Mouse (Mus musculus): Measurements from ENCODE around the gene Mpzl1. TPM values are rescaled to one million over a fixed set of nuclear protein-coding genes. Genes with fewer than 3 reads are reported as not detected.
A peak's percentile ranks its signal among the peaks of the same experiment; 100 is the strongest.
"Not testable (repeated sequence)": the region's sequence is repeated elsewhere in the genome, so short reads cannot be mapped to it uniquely, and the experiment has no call there.

Gene Mpzl1
- 10 to 100 TPM; 34.6 to 46.9 TPM for total RNA-seq (2021)
- long read RNA-seq, experiment 1, transcript Mpzl1-202 (6 exons, 2,285 nt), result major isoform, 68 of 91 reads
- long read RNA-seq, experiment 1, transcript Mpzl1-201 (5 exons, 2,171 nt), result minor isoform, 14 of 91 reads
- long read RNA-seq, experiment 1, partial matches to known transcripts, result 3 of 91 reads
- long read RNA-seq, experiment 1, other reads (novel, unspliced or antisense), result 6 of 91 reads
- long read RNA-seq, experiment 2, transcript Mpzl1-201 (5 exons, 2,171 nt), result minor isoform, 15 of 85 reads
- long read RNA-seq, experiment 2, transcript Mpzl1-202 (6 exons, 2,285 nt), result major isoform, 56 of 85 reads
- long read RNA-seq, experiment 2, partial matches to known transcripts, result 5 of 85 reads
- long read RNA-seq, experiment 2, other reads (novel, unspliced or antisense), result 8 of 85 reads

DNA sequence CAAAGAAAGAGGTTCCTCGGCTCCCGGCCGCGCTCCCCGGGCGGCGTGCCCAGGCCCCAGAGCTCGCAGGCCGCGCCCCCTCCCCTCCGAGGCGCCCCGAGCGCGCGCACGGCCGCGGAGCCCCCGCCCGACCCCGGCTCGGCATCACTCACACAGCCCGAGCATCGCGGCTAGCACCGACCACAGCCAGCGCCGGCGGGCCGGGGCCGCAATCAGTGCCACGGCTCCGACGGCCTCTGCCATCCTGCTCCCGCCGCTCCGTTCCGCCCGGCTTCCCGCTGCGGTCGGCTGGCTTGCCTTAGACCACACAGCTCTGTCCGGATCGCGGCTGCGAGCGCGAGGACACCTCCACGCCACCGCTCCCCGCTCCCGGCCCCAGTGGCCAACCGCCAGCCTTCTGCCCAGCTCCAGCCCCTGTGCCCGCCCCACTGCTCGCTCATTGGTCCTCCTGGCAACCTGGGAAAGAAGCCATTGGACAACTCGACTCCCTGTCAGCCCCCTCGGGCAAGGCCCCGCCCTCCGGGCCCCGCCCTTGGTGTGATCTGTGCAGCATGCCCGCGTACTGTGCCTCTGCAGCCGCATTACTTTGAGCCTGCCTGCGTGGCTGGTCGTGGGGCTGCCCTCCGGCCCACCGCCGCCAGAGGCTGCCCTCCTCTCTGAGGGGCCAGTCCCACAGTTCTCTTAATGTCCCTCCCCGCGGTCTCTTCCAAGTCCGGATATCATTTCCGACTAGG is at the start of gene Mpzl1:
Mpzl1 (minus strand) TSS at position 388 of the 734 bp plus-strand sequence.
- peak; percentile 99 for DNase-seq

- DNase-seq, result no peak
Measured at GRCm38 (mm10) chr1:165682056-165682853, 47.9 kb upstream of the Mpzl1 start.

DNA sequence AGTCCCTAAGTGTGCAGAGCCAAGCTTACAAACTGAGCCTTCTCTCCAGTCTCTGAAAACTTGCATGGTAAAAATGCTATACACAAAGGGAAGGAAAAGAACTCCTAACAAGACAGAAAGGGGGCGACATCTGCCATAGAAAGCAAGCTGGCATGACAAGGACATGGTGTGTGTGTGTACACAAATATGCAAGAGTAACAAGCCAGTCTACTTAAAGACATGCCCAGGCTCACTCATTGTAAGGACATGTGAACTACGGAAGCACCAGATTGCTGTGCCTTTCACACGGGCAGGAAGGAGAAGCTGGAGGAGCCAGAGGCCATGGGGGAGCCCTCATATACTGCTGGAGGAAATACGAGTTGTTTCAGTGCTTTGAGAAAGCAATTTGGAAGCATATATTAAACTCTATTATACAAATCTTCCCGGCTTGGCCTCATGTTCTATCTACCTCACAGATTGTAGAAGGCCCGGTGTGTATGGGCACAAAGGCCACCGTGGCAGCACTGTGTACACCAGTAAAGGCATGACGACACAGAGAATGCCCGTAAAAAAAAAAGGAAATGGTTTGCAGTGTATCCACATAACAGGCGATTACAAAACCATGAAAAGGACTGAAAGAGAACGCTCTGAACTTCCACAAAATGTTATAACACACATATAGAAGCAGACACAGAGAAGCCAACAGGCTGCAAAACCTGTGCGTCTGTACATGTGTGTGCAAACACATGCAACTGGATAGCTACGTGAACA is 46.9 kb upstream of the Mpzl1 start:
- no peak for DNase-seq

DNA sequence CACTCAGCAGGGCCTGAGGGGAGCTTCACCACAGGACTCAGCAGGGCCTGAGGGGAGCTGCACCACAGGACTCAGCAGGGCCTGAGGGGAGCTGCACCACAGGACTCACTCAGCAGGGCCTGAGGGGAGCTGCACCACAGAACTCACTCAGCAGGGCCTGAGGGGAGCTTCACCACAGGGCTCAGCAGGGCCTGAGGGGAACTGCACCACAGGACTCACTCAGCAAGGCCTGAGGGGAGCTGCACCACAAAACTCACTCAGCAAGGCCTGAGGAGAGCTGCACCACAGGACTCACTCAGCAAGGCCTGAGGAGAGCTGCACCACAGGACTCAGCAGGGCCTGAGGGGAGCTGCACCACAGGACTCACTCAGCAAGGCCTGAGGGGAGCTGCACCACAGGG is 45.7 kb upstream of the Mpzl1 start:
- DNase-seq, result not testable (repeated sequence)

DNA sequence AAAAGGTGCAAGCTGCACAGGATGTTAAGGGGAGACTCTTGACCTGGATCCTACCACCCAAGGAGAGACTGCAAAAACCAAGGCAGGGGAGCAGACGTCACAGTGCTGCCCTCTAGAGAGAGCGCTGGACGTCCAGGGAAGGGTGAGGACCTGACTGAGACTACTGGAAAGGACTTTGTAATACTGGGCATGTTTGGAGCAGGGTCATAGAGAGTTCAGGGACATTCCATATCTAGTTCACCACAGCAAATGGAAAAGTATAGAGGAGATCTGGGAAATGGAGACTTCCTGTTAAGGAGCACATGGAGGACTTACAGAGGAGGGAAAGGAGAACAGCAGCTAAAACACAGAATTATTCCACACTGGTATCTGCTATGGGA is 45.3 kb upstream of the Mpzl1 start:
- no peak for DNase-seq

DNA sequence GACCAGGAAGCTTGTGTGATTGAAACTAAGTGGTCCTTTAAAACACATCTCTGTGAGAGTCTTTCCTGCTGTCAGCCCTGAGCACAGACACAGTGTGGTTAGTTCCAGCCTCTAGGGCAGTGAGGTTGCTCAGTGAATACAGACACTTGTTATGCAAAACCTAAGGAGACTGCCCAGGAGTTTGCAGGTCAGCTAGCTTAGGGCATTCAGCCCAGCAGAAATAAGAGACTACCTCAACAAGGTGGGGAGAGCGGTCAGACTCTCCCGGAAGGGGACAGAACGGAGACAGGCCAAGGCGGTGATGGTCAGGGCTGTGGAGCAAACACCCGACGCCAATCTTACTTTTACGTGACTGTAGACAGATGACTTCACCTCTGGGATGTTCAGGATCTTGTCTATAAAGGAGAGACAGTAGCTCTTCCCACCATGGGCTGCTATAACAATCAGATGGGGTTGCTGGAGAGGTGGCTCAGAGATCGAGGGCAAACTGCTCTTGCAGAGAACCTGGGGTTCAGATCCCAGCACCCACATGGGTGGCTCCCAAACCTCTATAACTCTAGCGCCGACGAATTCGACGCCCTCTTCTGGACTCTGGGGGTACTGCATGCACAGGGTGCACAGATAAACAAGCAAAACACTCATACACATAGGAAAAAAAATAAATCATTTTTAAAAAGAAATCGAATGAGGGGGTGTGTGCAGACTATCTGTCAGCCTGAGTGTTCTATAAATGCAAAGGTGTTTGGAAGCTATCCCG is 44.7 kb upstream of the Mpzl1 start:
- no peak for DNase-seq

DNA sequence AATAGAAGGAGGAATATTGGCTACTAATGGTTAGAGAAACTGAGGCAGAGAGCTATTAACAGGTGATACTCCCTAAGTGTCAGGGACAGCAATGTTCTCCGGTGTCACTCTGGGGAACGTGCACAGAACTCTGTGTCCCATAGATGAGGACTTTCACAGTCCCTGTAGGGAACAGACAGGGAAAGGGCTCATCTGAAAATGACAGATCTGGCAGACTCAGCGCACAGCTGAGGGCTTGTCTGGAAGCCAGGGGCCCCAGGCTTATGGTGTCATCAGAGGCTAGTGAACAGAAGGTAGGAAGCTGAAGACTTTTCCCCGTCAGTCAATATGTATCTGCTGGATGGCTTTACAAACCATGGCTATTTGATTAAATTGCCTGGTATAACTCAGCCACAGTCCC is 43.2 kb upstream of the Mpzl1 start:
- DNase-seq, result peak; percentile 44

DNA sequence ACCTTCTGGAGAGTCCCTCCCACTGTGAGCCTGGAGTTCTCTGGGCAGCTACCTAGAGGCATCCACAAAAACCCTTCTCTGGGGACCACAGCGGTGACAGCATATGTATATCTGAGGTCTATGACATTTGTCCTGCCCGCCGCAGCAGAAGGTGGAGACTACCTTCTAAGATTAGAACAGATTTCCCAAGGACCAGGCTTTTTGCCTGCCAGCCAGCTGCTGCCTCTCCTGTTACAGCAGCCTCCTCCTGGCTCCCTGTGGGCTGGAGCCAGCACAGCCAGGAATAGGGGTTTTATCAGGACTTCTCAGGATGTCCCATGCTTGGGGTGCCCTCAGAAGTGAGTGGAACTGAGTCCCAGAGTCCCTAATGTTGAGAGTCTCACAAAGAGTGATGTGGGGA is 42.7 kb upstream of the Mpzl1 start:
- DNase-seq, result peak; percentile 31

- no peak for DNase-seq
Measured at GRCm38 (mm10) chr1:165675167-165675566, 40.8 kb upstream of the Mpzl1 start.

DNA sequence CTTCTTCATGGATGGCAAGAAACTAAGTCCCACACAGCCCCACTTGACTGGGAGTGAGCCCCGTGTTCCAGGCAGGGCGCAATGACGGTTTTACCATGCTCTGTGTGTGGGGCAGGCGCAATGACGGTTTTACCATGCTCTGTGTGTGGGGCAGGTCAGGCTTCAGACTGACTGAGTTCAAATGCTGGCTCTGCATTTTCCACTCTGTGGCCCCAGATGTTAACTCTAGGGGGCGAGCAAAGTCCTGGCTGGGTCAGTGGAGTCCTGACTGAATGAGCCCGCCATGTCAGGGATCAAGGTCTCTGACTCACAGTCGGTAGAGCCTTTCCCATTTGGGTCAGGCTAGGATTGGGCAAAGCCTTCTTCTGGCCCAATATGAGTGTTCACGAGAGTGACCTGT is 38.0 kb upstream of the Mpzl1 start:
- no peak for DNase-seq

DNA sequence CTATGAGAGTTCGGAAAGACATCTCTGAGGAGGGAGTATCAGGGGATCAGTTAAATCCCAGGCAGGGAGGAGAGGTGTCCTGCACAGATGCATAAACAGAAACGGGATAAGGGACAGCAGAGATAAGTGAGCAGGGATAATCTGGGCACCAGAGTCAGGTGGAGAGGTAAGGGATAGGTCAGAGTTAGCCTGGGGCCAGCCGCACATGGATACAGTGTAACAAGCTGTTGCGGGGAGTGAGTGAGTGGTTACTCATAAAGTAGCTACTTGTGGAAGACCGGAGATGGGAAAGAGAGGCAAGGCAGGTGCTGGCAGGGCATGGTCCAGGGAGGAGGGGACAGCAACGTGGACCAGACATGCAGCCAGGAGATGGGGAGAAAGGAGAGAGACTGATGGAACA is 35.7 kb upstream of the Mpzl1 start:
- DNase-seq, result no peak

DNA sequence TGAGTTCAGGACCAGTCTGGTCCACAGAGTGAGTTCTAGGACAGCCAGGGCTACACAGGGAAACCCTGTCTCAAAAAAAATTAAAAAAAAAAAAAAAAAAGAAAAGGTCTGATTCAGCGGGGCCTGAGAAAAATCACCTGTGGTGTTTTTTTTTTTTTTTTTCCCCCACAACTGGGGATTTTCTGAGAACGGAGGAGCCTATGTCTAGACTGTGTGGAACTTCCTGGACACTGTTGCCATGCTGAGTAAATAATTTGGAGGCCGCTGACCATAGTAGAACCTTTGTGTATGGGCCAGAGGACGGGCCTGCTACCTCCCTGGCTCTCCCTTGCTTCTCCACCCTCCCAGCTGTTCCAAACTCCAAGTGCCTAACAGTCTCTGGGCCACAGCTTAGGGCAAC is 34.6 kb upstream of the Mpzl1 start:
- DNase-seq, result no peak

- DNase-seq, result peak; percentile 62
Measured at GRCm38 (mm10) chr1:165667380-165667779, 33.0 kb upstream of the Mpzl1 start.

- no peak for DNase-seq
Measured at GRCm38 (mm10) chr1:165666944-165667343, 32.6 kb upstream of the Mpzl1 start.

DNA sequence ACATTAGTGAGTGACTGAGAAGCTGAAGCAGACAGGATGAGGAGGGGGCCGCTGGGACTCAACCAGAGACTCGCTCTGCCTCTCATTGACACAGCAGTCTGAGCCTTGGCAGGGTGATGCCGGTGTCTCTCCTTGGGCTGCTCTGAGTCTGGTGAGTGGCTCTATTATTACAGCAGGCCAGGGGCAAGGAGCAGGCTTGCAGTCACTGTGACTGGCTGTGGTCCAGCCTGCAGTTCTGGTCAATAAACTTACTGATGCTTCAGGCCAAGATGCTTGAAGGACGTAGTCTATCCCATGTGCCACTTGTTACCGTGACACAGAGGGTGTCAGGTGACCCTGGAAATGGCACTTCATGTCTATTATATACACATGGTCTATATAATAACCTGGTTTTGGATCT is 31.4 kb upstream of the Mpzl1 start:
- no peak for DNase-seq

DNA sequence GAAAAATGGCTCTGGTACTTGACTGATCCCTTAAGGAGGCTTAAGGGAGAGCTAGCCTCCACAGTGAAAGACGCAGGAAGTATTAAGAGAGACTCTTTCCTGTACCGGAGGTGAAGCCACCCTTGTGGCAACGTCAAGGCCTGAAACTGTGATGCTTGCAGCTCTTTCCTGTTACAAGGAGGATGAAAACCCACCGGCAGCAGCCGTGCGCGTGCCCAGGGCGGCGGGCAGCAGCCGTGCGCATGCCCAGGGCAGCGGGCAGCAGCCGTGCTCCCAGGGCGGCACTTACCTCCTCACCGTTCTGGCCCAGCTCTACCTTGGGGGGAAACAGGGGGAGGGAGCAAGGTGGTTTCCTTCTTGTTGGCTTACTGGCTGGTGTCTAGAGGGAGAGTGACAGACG is 28.9 kb upstream of the Mpzl1 start:
- DNase-seq, result no peak

DNA sequence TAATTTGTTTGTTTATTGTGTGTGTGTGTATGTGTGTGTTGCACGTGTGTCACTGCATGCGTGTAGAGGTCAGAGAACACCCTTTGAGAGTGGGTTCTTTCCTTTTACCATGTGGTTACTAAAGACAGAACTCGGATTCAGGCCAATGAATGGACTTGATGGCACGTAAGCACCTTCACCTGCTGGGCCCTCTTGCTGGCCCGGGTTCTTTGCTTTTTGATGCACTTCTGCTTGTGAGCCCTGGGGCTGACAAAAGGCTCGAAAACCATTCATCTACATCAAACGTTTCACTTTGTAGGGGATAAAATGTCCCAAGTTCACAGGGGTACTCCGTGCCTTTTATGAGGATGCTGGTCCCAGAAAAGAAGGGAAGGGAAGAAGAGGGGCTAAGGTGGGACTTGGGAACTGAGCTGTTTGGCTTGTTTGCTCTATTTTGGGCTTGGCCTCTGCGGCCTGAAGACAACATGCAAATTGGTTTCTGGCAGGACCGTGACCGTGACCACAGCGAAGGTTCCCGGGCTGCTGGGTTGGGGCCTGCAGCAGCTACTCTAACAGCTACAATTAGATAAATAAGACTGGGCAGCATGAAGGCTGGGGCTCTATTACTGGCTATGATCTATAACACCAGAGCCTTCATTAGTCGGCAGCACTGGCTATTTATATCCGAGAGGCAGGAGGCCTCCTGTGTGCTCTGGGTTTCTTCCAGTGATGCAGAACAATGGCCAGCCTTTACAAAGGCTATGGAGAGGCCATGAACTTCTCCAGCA is 28.3 kb upstream of the Mpzl1 start:
- no peak for DNase-seq

GRCm38 (mm10) chr1:165661725-165662124 is 27.4 kb upstream of the Mpzl1 start:
- no peak for DNase-seq

GRCm38 (mm10) chr1:165661191-165661590 is 26.9 kb upstream of the Mpzl1 start:
- DNase-seq, result no peak

- DNase-seq, result peak; percentile 50
Measured at GRCm38 (mm10) chr1:165660774-165661173, 26.4 kb upstream of the Mpzl1 start.

- peak; percentile 66 for DNase-seq
Measured at GRCm38 (mm10) chr1:165658602-165659001, 24.3 kb upstream of the Mpzl1 start.
